Mouse (Mus musculus) left cerebral cortex, adult 9 months (tissue): Measurements from ENCODE around the gene Eps15l1.

Source experiments
- DNase-seq, 2 experiments: peaks; one replicate each; pipeline ENCODE4 v3.0.0; 2022; ENCODE audit warnings: low spot score in 2 of 2

The Eps15l1 gene

GRCm38 (mm10) chr8:72413839-72414238 is 7.4 kb downstream of the Eps15l1 start:
- no peak for DNase-seq

DNA sequence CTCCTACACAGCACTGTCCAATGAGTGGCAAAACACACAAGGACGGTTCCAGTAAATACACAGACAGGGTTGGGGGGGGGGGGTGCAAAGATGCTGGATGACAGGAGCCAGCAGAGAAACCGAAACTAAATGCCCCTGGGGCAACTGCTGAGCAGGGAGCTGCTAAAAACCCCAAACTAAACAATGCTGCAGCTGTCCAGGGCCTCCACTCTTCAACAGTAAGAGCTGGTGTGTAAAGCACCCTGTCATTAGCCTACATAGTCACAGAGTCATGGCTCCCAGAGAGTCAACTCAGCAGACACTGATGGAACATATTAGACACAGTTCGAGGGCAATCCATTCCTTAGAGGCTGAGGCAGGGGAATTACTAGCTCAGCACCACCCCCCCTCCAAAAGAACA is 11.8 kb downstream of the Eps15l1 start:
- DNase-seq, result no peak

DNA sequence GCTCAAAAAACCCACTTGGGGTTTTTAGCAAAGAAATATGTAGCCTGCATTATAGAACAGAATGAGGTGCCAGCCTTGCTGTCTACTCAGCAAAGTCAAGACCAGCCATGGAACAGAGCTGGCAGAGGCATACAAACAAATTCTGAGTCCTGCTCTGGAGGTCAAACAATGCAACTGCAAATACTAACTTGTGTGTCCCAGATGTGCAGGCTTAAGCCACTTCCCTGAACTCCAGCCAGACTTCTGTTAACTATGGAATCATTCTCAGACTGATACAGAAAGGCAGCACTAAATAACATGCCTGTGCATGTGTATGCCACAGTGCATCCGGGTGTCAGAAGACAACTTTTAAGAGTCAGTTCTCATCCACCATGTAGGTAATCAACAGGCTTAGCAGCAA is 13.4 kb downstream of the Eps15l1 start:
- no peak for DNase-seq

DNA sequence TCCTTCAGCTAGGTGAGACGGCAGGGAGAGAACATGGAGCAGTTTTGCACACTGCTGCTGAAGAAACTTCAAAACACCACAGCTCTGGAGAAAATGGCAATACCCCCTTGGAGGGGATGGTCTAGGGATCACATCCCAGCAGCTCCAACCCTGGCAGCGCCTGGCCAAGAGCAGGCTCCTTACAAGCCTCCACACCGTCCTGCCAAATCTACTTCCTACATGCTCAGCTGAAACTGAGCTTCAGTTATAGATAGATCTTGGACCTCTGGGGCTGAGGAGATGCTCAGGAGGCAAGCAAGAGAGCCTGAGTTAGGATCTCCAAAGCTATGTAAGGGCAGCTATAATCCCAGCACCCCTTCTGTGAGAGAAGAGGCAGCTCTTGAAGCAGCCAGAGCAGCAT is 18.3 kb downstream of the Eps15l1 start:
- no peak for DNase-seq

GRCm38 (mm10) chr8:72401381-72401780 is 19.9 kb downstream of the Eps15l1 start:
- no peak for DNase-seq

- DNase-seq, result no peak
These were observed 35.5 kb downstream of the Eps15l1 start for GRCm38 (mm10) chr8:72385737-72386136.

DNA sequence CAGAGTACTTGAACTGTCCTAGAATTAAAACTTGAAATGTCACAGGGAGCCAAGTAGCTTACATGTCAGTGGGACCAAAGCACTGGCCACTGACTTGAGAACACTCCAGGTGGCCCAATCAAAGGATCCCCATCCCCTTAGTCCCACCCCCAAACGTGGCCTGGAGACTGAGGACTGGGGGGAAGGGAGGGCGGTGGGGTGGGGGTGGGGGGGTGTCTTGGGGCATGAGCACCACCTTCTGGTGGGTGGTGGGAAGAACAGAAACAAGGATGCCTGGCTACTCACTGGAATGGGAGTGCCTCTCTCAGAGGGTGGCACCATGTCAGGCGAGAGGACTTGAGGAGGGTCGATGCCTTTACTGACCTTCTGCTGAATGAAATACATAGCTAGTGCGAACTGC is 38.9 kb downstream of the Eps15l1 start:
- DNase-seq, result no peak

- DNase-seq, result no peak
These were observed 40.6 kb downstream of the Eps15l1 start for GRCm38 (mm10) chr8:72380656-72381055.

DNA sequence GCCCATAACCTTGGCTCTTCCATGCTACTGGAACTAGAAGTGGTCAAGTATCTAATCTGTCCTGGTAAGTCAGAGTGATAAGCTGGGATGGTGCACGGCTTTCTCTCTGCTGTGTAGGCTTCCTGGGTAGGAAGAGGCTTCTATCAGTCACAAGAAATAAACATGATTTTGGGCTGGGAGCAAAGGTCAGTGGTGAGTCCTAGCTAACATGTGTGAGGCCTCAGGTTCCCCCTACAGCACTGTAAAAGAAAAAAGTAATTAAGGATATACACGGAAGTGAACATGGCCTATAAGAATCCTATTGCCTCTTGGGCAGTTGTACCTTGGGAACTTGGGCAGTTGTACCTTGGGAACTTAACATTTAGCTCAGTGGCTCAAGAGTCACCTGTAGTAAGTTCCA is 44.4 kb downstream of the Eps15l1 start:
- no peak for DNase-seq

GRCm38 (mm10) chr8:72376309-72376708 is 45.0 kb downstream of the Eps15l1 start:
- no peak for DNase-seq

GRCm38 (mm10) chr8:72375161-72375560 is 46.1 kb downstream of the Eps15l1 start:
- DNase-seq, result no peak

DNA sequence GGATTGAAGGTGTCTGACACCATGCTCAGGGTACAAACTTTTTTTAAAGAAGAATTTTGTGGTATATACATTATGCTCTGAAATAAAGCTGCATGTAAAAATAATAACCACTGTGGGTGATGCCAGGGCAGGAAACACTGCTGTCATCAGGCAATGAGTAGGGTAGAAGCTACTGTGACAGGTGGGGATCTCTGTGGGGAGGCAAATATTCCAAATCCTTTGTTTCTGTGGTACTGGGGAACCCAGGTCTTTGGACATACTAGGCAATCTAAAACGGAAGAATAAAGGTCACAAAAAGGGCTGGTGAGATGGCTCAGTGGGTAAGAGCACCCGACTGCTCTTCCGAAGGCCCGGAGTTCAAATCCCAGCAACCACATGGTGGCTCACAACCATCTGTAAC is 48.9 kb downstream of the Eps15l1 start:
- DNase-seq, result no peak

- no peak for DNase-seq
These were observed 49.9 kb downstream of the Eps15l1 start for GRCm38 (mm10) chr8:72371356-72371755.

DNA sequence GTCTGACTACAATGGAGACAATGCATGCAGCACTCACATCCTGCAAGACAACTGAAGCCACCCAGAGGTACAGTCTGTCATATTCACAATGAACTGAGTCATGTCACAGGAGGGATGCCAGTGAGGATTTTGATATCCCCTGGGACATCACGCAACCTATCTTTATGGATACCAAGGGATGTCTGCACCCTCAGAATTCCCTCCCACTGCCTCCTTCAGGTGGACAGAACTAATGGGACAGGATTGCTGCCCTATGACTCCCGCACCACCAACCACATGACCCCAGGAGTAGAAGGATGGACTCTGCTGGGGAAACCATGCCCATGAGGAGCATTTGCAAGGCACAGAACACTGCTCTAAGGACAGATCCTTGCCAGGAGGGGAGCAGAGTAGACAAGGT is 54.8 kb downstream of the Eps15l1 start:
- no peak for DNase-seq

- peak; percentile 45 to 78 for DNase-seq
These were observed 55.4 kb downstream of the Eps15l1 start for GRCm38 (mm10) chr8:72365826-72366225.

DNA sequence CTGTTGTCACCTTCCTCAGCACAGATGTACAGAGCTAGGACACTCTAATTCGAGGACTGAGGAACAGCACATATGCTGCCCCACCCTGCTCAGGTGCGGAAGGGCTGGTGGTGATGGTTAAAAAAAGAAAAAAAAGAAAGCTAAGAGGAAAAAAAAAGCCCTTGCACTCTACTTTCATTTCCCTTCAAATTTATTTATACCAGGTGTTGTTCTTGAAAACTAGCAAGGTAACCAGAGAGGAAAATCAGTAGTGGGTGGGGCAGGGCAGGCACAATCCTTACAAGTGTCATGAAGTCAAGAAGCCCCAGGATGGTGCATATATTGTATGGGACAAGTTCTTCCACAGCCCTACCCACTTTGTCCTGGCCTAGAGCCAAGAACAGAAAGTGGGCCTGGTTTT is 56.2 kb downstream of the Eps15l1 start:
- no peak for DNase-seq

DNA sequence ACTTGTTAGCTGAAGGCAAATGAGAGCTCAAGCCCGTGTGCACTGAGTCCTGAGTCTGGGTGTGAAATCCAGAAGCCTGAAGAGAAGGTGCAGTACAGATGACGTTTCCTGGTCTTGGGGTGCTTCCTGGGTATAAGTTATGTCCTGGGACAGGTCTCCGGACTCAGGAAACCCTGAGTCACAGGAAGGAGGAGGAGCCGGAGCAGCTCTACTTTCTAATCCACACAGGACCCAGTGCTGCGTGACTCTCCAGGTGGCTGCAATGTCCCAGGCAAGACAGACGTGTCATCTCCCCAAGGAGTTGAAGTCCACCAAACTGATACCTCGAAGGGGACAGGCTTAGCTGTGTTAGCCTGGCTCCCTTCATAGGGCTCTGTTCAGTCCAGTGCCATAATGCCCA is 57.8 kb downstream of the Eps15l1 start:
- no peak for DNase-seq

- DNase-seq, result peak; percentile 26 to 41
These were observed 58.5 kb downstream of the Eps15l1 start for GRCm38 (mm10) chr8:72362754-72363153.

DNA sequence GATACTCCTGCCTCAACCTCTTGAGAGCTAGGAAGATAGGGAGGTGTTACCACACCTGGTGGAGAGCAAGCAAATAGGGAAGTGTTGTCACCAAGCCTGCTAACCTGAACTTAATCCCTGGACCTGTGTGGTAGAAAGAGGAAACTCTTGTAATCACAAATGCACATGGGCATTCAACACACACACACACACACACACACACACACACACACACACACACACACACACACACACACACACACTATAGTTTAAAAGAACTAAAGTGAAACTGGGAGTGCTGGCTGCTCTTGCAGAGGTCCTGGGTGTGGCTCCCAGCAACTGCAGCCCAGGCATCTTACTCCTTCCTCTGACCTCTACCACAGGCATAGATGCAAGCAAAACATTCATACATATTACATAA is 61.1 kb downstream of the Eps15l1 start:
- no peak for DNase-seq

DNA sequence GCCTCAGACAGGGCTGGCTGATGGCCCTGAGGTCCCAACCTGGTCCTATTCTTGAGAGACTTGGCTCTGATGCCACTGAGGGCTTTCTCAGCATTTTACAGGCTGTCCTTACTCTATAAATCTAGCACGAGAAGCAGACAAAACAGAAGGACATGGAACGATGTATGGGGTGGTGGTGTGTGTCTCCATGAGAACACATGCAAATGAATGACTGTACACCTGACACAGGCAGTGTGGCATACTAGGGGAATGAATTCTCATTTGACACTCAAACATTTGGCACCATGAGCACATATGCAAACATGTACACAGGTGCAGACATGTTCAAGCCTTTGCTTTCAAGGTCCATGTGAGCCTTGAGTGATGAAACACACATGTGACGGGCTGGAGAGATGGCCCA is 64.7 kb downstream of the Eps15l1 start:
- no peak for DNase-seq

GRCm38 (mm10) chr8:72354272-72354671 is 67.0 kb downstream of the Eps15l1 start:
- no peak for DNase-seq

GRCm38 (mm10) chr8:72353700-72354045 is 67.6 kb downstream of the Eps15l1 start:
- DNase-seq, result no peak

GRCm38 (mm10) chr8:72352951-72353699 is 68.1 kb downstream of the Eps15l1 start:
- no peak for DNase-seq

GRCm38 (mm10) chr8:72351405-72352005 is 69.8 kb downstream of the Eps15l1 start:
- DNase-seq, result no peak
